Mouse (Mus musculus) embryonic facial prominence, embryonic 12.5 days (tissue): ENCODE data around the gene Tjp2. TPM values are rescaled to one million over a fixed set of nuclear protein-coding genes. Genes with fewer than 3 reads are reported as not detected.

Source experiments
- ATAC-seq: fragments of 200-750 bp; cut with Nextera tagmentation; 2 replicates; pipeline ENCODE4 v1.8.0; 2017; ENCODE audit not compliant: insufficient number of reproducible peaks, insufficient read depth, low FRiP score, low TSS enrichment
- H3K27ac ChIP-seq: fragments of 300-500 bp; sonication (generic); 2 replicates; pipeline ENCODE4 v1.5.1; 2016; ENCODE audit warnings: mild to moderate bottlenecking
- H3K27me3 ChIP-seq: fragments of 300-500 bp; sonication (generic); 2 replicates; pipeline ENCODE4 v1.6.1; 2016; ENCODE audit warnings: mild to moderate bottlenecking, moderate library complexity
- H3K36me3 ChIP-seq: fragments of 300-500 bp; sonication (generic); 2 replicates; pipeline ENCODE4 v1.6.1; 2016; ENCODE audit warnings: mild to moderate bottlenecking
- H3K4me1 ChIP-seq: fragments of 300-500 bp; sonication (generic); 2 replicates; pipeline ENCODE4 v1.6.1; 2016
- H3K4me2 ChIP-seq: fragments of 300-500 bp; sonication (generic); replicated peaks from 2 replicates; pipeline ENCODE4 v1.6.1; 2016; ENCODE audit warnings: mild to moderate bottlenecking, moderate library complexity
- H3K4me3 ChIP-seq: fragments of 300-500 bp; sonication (generic); 2 replicates; pipeline ENCODE4 v1.5.1; 2016; ENCODE audit warnings: mild to moderate bottlenecking
- H3K9ac ChIP-seq: fragments of 300-500 bp; sonication (generic); 2 replicates; pipeline ENCODE4 v1.6.1; 2016; ENCODE audit warnings: mild to moderate bottlenecking, moderate library complexity
- H3K9me3 ChIP-seq: fragments of 300-500 bp; sonication (generic); 2 replicates; pipeline ENCODE4 v1.6.1; 2016; ENCODE audit warnings: mild to moderate bottlenecking, moderate library complexity
- WGBS: fragments of 180-500 bp; shearing (Covaris S2); methylation state at CpG from one replicate; pipeline ENCODE4 v1.1.7; 2016; 5-methylcytosine and 5-hydroxymethylcytosine counted together
- polyA plus RNA-seq: library from polyadenylated mRNA; unstranded; fragments of >200 nt; fragmentation: Nextera tagmentation; extraction: Ambion mirVana; gene quantifications from 2 replicates; pipeline ENCODE4 v1.2.1, GENCODE M21; 2016

The Tjp2 gene
- polyA plus RNA-seq, 1 experiment from 2014 or later = 26.6 TPM

- ATAC-seq = no peak
- no peaks in the 10 kb centered on the region for H3K27me3 ChIP-seq
- 90% methylated on average over 4 of the region's 4 CpGs for WGBS
These were observed 48.1 kb downstream of the Tjp2 start for GRCm38 (mm10) chr19:24176692-24177091.

GRCm38 (mm10) chr19:24174896-24175295, 49.9 kb downstream of the Tjp2 start:
- Histone ChIP-seq H3K9ac (no peak overlapping the region), H3K4me3 (peak overlapping the region; percentile 71), H3K27ac (no peak overlapping the region), H3K27me3 (no peaks in the 10 kb centered on the region), H3K4me2 (peak overlapping the region; percentile 65), H3K36me3 (no peaks in the 10 kb centered on the region), H3K9me3 (no peaks in the 10 kb centered on the region), H3K4me1 (peaks cover 14% of the 10 kb centered on the region)
- ATAC-seq = no peak
- 3% methylated on average over 13 of the region's 13 CpGs for WGBS

More at GRCm38 (mm10) chr19:24176692-24177091, 48.1 kb downstream of the Tjp2 start:
- Histone ChIP-seq H3K4me2 (no peak overlapping the region), H3K9me3 (no peaks in the 10 kb centered on the region), H3K4me3 (no peak overlapping the region), H3K9ac (no peak overlapping the region), H3K4me1 (peaks cover 14% of the 10 kb centered on the region), H3K36me3 (no peaks in the 10 kb centered on the region), H3K27ac (no peak overlapping the region)

- peak overlapping the region; percentile 79 for H3K27ac ChIP-seq
- H3K36me3 ChIP-seq = no peaks in the 10 kb centered on the region
- under 1% methylated on average over 99 of the region's 103 CpGs for WGBS
- peak overlapping the region; percentile 65 for H3K4me2 ChIP-seq
- peak; percentile 90 for ATAC-seq
- peaks cover 14% of the 10 kb centered on the region for H3K4me1 ChIP-seq
- H3K9me3 ChIP-seq = no peaks in the 10 kb centered on the region
- H3K4me3 ChIP-seq = peak overlapping the region; percentile 71
- peak overlapping the region; percentile 74 for H3K9ac ChIP-seq
- no peaks in the 10 kb centered on the region for H3K27me3 ChIP-seq
These were observed 51.0 kb downstream of the Tjp2 start for GRCm38 (mm10) chr19:24173608-24174523.

- Histone ChIP-seq H3K4me3 (peak overlapping the region; percentile 71), H3K9me3 (no peaks in the 10 kb centered on the region), H3K9ac (peak overlapping the region; percentile 74; the same call in 1 of the 2 replicates), H3K4me1 (peaks cover 14% of the 10 kb centered on the region), H3K4me2 (peak overlapping the region; percentile 65), H3K27me3 (no peaks in the 10 kb centered on the region), H3K36me3 (no peaks in the 10 kb centered on the region), H3K27ac (no peak overlapping the region)
- 24% methylated on average over 6 of the region's 6 CpGs for WGBS
- ATAC-seq = no peak
These were observed 51.8 kb downstream of the Tjp2 start for GRCm38 (mm10) chr19:24173020-24173419.

GRCm38 (mm10) chr19:24168531-24168930, 56.3 kb downstream of the Tjp2 start:
- Histone ChIP-seq H3K4me1 (peaks cover 15% of the 10 kb centered on the region; the same call in 1 of the 2 replicates), H3K36me3 (no peaks in the 10 kb centered on the region), H3K9me3 (no peaks in the 10 kb centered on the region), H3K9ac (no peak overlapping the region), H3K27ac (no peak overlapping the region), H3K27me3 (no peaks in the 10 kb centered on the region), H3K4me2 (no peak overlapping the region), H3K4me3 (no peak overlapping the region)
- no peak for ATAC-seq
- WGBS = 87% methylated on average over 10 of the region's 10 CpGs

- no peak for ATAC-seq
- Histone ChIP-seq H3K4me2 (peak overlapping the region; percentile 29), H3K9ac (peak overlapping the region; percentile 5; the same call in 1 of the 2 replicates), H3K9me3 (no peaks in the 10 kb centered on the region), H3K4me3 (no peak overlapping the region), H3K27ac (no peak overlapping the region), H3K27me3 (no peaks in the 10 kb centered on the region), H3K4me1 (peaks cover 9% of the 10 kb centered on the region; the same call in 1 of the 2 replicates), H3K36me3 (no peaks in the 10 kb centered on the region)
- WGBS = 13% methylated on average over 17 of the region's 17 CpGs
These were observed 58.2 kb downstream of the Tjp2 start for GRCm38 (mm10) chr19:24166516-24167091.

- Histone ChIP-seq H3K27me3 (no peaks in the 10 kb centered on the region), H3K36me3 (no peaks in the 10 kb centered on the region), H3K9me3 (no peaks in the 10 kb centered on the region), H3K4me3 (no peak overlapping the region), H3K4me2 (no peak overlapping the region), H3K27ac (0 out of 2 replicates have a peak overlapping the region, but pooled peaks have one; percentile 4), H3K9ac (no peak overlapping the region), H3K4me1 (peaks cover 20% of the 10 kb centered on the region; the same call in 1 of the 2 replicates)
- 40% methylated on average over 4 of the region's 4 CpGs for WGBS
- no peak for ATAC-seq
These were observed 60.9 kb downstream of the Tjp2 start for GRCm38 (mm10) chr19:24163974-24164373.

- Histone ChIP-seq H3K4me2 (no peak overlapping the region), H3K36me3 (no peaks in the 10 kb centered on the region), H3K27me3 (no peaks in the 10 kb centered on the region), H3K9ac (no peak overlapping the region), H3K27ac (no peak overlapping the region), H3K4me3 (no peak overlapping the region), H3K4me1 (peaks cover 15% of the 10 kb centered on the region; the same call in 1 of the 2 replicates), H3K9me3 (no peaks in the 10 kb centered on the region)
- no peak for ATAC-seq
- 23% methylated on average over 8 of the region's 8 CpGs for WGBS
These were observed 64.4 kb downstream of the Tjp2 start for GRCm38 (mm10) chr19:24160460-24160859.

- Histone ChIP-seq H3K4me1 (peaks cover 15% of the 10 kb centered on the region; the same call in 1 of the 2 replicates), H3K9me3 (no peaks in the 10 kb centered on the region)
- whole genome bisulfite sequencing = 62% methylated on average over 9 of the region's 9 CpGs
These were observed 65.1 kb downstream of the Tjp2 start for GRCm38 (mm10) chr19:24159751-24160150.

GRCm38 (mm10) chr19:24159334-24159733, 65.5 kb downstream of the Tjp2 start:
- H3K4me3 ChIP-seq = no peak overlapping the region
- no peak for ATAC-seq
- 45% methylated on average over 9 of the region's 9 CpGs for WGBS
- H3K9ac ChIP-seq = no peak overlapping the region
- H3K27me3 ChIP-seq = no peaks in the 10 kb centered on the region
- H3K4me1 ChIP-seq = peaks cover 14% of the 10 kb centered on the region; the same call in 1 of the 2 replicates
- no peak overlapping the region for H3K27ac ChIP-seq
- H3K4me2 ChIP-seq = no peak overlapping the region
- no peaks in the 10 kb centered on the region for H3K9me3 ChIP-seq
- no peaks in the 10 kb centered on the region for H3K36me3 ChIP-seq

More at GRCm38 (mm10) chr19:24159751-24160150, 65.1 kb downstream of the Tjp2 start:
- Histone ChIP-seq H3K36me3 (no peaks in the 10 kb centered on the region), H3K4me3 (no peak overlapping the region), H3K27ac (no peak overlapping the region), H3K4me2 (no peak overlapping the region), H3K27me3 (no peaks in the 10 kb centered on the region), H3K9ac (no peak overlapping the region)
- ATAC-seq = no peak

- no peak overlapping the region for H3K4me2 ChIP-seq
- ATAC-seq = no peak
- H3K27ac ChIP-seq = no peak overlapping the region
- no peak overlapping the region for H3K4me3 ChIP-seq
- no peaks in the 10 kb centered on the region for H3K9me3 ChIP-seq
- peaks cover 12% of the 10 kb centered on the region; the same call in 1 of the 2 replicates for H3K4me1 ChIP-seq
- H3K9ac ChIP-seq = no peak overlapping the region
- no peaks in the 10 kb centered on the region for H3K36me3 ChIP-seq
- 57% methylated on average over 6 of the region's 6 CpGs for WGBS
- H3K27me3 ChIP-seq = no peaks in the 10 kb centered on the region
These were observed 68.8 kb downstream of the Tjp2 start for GRCm38 (mm10) chr19:24156067-24156455.
